Mouse (Mus musculus) E14TG2a.4 (cell line): ENCODE measurements around the gene Apol10b.

ENCODE experiments used
- CTCF ChIP-seq: conservative IDR thresholded peaks from 2 replicates; pipeline ENCODE4 v1.5.1; 2014; ENCODE audit warnings: low read length
- NANOG ChIP-seq: IDR thresholded peaks from 2 replicates; pipeline ENCODE4 v1.6.1; 2014; ENCODE audit warnings: borderline replicate concordance, low read length, mixed read lengths
- POU5F1 ChIP-seq: IDR thresholded peaks from 2 replicates; pipeline ENCODE4 v1.6.1; 2014; ENCODE audit warnings: low read length, borderline replicate concordance

DNA sequence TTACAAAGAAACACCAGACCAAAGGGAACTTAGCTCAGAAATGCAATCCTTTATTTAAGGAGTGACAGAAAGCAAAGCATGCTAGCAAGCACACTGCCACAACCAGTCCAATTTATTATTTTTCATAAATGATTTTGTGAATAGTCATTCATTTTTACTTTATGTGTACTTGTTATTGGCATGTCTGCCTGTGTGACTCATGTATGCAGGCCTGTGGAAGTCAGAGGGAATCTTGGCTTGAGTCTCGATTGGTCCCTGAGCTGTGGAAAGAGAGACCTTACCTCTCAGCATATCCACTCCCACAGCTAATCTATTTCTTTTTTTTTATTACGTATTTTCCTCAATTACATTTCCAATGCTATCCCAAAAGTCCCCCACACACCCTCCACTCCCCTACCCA, 17.1 kb downstream of the Apol10b start:
- no peak for TF ChIP-seq CTCF
- no peak for TF ChIP-seq NANOG
- TF ChIP-seq POU5F1 = no peak
